Mouse (Mus musculus) large intestine, adult 2 months (tissue): ENCODE data around the gene Cdh13. TPM values are rescaled to one million over a fixed set of nuclear protein-coding genes. Genes with fewer than 3 reads are reported as not detected.

ENCODE experiments used
- DNase-seq: peaks from one replicate; pipeline ENCODE4 v3.0.0-alpha.2; 2012; ENCODE audit warnings: low read depth, low spot score
- WGBS: fragments of 180-500 bp; shearing (Covaris S2); methylation state at CpG from one replicate; pipeline ENCODE4 v1.1.7; 2018; 5-methylcytosine and 5-hydroxymethylcytosine counted together
- polyA plus RNA-seq: library from polyadenylated mRNA; depleted of rRNA; stranded (reverse); fragments of >200 nt; gene quantifications from 2 replicates; pipeline ENCODE4 v1.2.3, GENCODE M21; 2012

Gene Cdh13
- polyA plus RNA-seq, 1 experiment = 3.6 TPM

- DNase-seq = no peak
- WGBS = 83% methylated on average over 8 of the region's 8 CpGs
Observed at GRCm38 (mm10) chr8:118538816-118539558, 255.5 kb downstream of the Cdh13 start.

GRCm38 (mm10) chr8:118539559-118539819 lies 256.0 kb downstream of the Cdh13 start:
- WGBS = 51% methylated on average over 5 of the region's 5 CpGs
- no peak for DNase-seq

GRCm38 (mm10) chr8:118539941-118540340 lies 256.4 kb downstream of the Cdh13 start:
- DNase-seq = no peak
- 88% methylated on average over 4 of the region's 4 CpGs for WGBS

GRCm38 (mm10) chr8:118552397-118552796 lies 268.9 kb downstream of the Cdh13 start:
- DNase-seq = no peak
- 67% methylated on average over 14 of the region's 14 CpGs for WGBS

GRCm38 (mm10) chr8:118552842-118553241 lies 269.3 kb downstream of the Cdh13 start:
- DNase-seq = no peak
- WGBS = 65% methylated on average over 4 of the region's 4 CpGs

GRCm38 (mm10) chr8:118564024-118564423 lies 280.5 kb downstream of the Cdh13 start:
- WGBS = 64% methylated on average over 6 of the region's 6 CpGs
- DNase-seq = no peak

GRCm38 (mm10) chr8:118565186-118565585 lies 281.7 kb downstream of the Cdh13 start:
- 78% methylated on average over 5 of the region's 5 CpGs for WGBS
- no peak for DNase-seq

- 53% methylated on average over 6 of the region's 6 CpGs for WGBS
- DNase-seq = no peak
Observed at GRCm38 (mm10) chr8:118565887-118566747, 282.6 kb downstream of the Cdh13 start.

- DNase-seq = no peak
- 80% methylated on average over 8 of the region's 8 CpGs for WGBS
Observed at GRCm38 (mm10) chr8:118569366-118569765, 285.8 kb downstream of the Cdh13 start.

GRCm38 (mm10) chr8:118581256-118581655 lies 297.7 kb downstream of the Cdh13 start:
- WGBS = 76% methylated on average over 1 of the region's 1 CpGs
- no peak for DNase-seq

- DNase-seq = no peak
- WGBS = 93% methylated on average over 8 of the region's 8 CpGs
Observed at GRCm38 (mm10) chr8:118582185-118582584, 298.7 kb downstream of the Cdh13 start.

- 77% methylated on average over 5 of the region's 5 CpGs for WGBS
- no peak for DNase-seq
Observed at GRCm38 (mm10) chr8:118587981-118588380, 304.4 kb downstream of the Cdh13 start.

GRCm38 (mm10) chr8:118596816-118597215 lies 313.3 kb downstream of the Cdh13 start:
- 67% methylated on average over 8 of the region's 8 CpGs for WGBS

GRCm38 (mm10) chr8:118601376-118601775 lies 317.8 kb downstream of the Cdh13 start:
- DNase-seq = no peak
- WGBS = 82% methylated on average over 8 of the region's 8 CpGs

More at GRCm38 (mm10) chr8:118596816-118597215, 313.3 kb downstream of the Cdh13 start:
- no peak for DNase-seq

GRCm38 (mm10) chr8:118602074-118602473 lies 318.5 kb downstream of the Cdh13 start:
- DNase-seq = no peak
- WGBS = 69% methylated on average over 8 of the region's 8 CpGs

GRCm38 (mm10) chr8:118611551-118611950 lies 328.0 kb downstream of the Cdh13 start:
- 81% methylated on average over 10 of the region's 10 CpGs for WGBS
- DNase-seq = no peak

- 88% methylated on average over 10 of the region's 10 CpGs for WGBS
Observed at GRCm38 (mm10) chr8:118618195-118618594, 334.7 kb downstream of the Cdh13 start.

GRCm38 (mm10) chr8:118626425-118626824 lies 342.9 kb downstream of the Cdh13 start:
- DNase-seq = no peak
- WGBS = 78% methylated on average over 5 of the region's 5 CpGs

More at GRCm38 (mm10) chr8:118618195-118618594, 334.7 kb downstream of the Cdh13 start:
- DNase-seq = no peak

GRCm38 (mm10) chr8:118627737-118628136 lies 344.2 kb downstream of the Cdh13 start:
- DNase-seq = no peak
- WGBS = 76% methylated on average over 5 of the region's 5 CpGs

GRCm38 (mm10) chr8:118628702-118629101 lies 345.2 kb downstream of the Cdh13 start:
- WGBS = 69% methylated on average over 8 of the region's 8 CpGs
- DNase-seq = no peak
